Mouse (Mus musculus) central nervous system, embryonic 14 days (tissue): ENCODE data around the gene Zfp975. TPM values are rescaled to one million over a fixed set of nuclear protein-coding genes. Genes with fewer than 3 reads are reported as not detected.

Source experiments
- polyA plus RNA-seq: library from polyadenylated mRNA; depleted of rRNA; stranded (reverse); fragments of >200 nt; gene quantifications from 2 replicates; pipeline ENCODE4 v1.2.3, GENCODE M21; 2012; rRNA removed

Gene Zfp975
- 3.3 and 3.5 TPM in 2 replicates for polyA plus RNA-seq

DNA sequence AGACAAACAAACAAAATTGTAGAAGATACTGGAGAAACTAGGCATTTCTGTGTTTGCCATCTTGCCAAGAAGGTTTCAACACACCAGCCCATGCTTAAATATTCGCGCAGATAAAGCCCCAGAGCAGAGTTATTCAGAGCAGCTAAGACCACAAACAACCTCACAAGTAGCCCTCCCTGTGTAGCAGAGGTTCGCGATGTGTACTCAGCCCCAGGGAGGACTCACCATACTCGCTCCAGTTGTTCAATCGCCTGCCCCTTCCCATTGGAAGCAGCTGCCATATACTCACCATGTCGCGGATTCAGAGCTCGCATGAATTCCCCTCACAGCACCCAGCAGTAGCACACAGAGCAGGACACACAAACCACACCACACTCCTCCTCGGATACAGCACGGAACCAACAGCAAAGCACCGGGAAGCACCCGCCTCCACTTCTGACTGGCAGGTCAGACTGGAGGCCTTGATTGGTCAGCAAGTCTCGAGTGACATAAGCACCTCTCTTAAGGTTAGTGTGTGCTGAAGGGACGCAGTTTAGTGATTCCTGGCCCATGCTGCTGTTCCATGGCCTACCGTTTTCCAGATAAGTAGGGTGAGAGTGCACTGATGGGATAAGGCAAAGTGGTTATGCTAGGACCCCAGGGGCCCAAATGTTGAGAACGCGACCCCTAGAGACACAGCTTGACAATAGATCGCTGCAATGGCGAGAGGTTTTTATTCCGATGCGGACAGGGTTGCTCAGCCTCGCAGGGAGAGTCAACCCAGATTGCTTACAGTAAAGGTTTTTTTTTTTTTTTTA lies at the start of gene Zfp975:
TSS of gene Zfp975 (minus strand) at position 381 of the 797 bp plus-strand sequence.

DNA sequence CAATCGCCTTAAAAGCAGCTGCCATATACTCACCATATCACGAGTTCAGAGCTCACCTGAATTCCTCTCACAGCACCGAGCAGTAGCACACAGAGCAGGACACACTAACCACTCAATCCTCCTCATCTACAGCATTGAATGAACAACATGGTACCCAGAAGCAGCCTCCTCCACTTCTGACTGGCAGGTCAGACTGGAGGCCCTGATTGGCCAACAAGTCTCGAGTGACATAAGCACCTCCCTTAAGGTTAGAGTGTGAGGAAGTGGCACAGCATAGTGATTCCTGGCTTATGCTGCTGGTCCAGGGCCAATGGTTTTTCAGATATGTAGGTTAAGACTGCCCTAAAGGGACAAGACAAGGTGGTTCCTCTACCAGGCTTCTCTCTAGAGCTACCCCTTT lies 34.4 kb upstream of the Zfp975 start, which contains the start of gene Gm17067:
TSS of gene Gm17067 (minus strand) at position 101 of the 400 bp plus-strand sequence.

DNA sequence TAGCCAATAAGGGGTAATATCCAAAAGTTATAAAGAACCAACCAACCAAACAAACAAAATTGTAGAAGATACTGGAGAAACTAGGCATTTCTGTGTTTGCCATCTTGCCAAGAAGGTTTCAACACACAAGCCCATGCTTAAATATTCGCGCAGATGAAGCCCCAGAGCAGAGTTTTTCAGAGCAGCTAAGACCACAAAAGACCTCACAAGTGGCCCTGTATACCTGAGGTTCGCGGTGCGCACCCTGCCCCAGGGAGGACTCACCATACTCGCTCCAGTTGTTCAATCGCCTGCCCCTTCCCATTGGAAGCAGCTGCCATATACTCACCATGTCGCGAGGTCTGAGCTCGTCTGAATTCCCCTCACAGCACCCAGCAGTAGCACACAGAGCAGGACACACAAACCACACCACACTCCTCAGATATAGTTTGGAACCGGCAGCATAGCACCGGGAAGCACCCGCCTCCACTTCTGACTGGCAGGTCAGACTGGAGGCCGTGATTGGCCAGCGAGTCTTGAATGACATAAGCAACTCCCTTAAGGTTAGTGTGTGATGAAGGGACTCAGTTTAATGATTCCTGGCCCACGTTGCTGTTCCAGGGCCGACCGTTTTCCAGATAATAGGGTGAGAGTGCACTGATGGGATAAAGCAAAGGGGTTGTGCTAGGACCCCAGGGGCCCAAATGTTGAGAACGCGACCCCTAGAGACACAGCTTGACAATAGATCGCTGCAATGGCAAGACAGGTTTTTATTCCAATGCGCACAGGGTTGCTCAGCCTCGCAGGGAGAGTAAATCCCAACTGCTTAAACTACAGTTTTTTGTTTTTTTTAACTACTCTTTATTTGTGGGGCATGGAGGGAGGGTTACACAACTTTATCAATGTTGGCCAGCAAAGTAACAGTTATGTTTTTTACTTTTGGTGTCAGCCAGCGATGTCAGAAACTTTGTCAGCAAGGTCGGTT lies 50.1 kb downstream of the Zfp975 start, which contains the start of gene Zfp976:
TSS of gene Zfp976 (minus strand) at position 437 of the 964 bp plus-strand sequence.

Other genes starting within 250 kb of the Zfp975 start
- gene 4933421I07Rik, start 244.6 kb downstream of the Zfp975 start, polyA plus RNA-seq, result not detected in 2 replicates
- gene Zfp141, start 187.0 kb downstream of the Zfp975 start, polyA plus RNA-seq, result 15.7 and 16.4 TPM in 2 replicates
- not detected in 2 replicates for gene Gm21028, start 114.2 kb downstream of the Zfp975 start, polyA plus RNA-seq
- gene Zfp977, start 100.2 kb downstream of the Zfp975 start, polyA plus RNA-seq, result 0.69 and 0.94 TPM in 2 replicates
- 1.8 and 2.0 TPM in 2 replicates for gene Zfp976, start 50.2 kb downstream of the Zfp975 start, polyA plus RNA-seq
- not detected in 2 replicates for gene Gm17067, start 34.3 kb upstream of the Zfp975 start, polyA plus RNA-seq
- gene Vmn2r62, start 100.8 kb upstream of the Zfp975 start, polyA plus RNA-seq, result not detected in 2 replicates
- not detected in 2 replicates for gene Gm2381, start 174.5 kb upstream of the Zfp975 start, polyA plus RNA-seq
- gene Vmn2r63, start 241.1 kb upstream of the Zfp975 start, polyA plus RNA-seq, result not detected in 2 replicates